Mouse (Mus musculus) MEL-GATA-1-ER (cell line): ENCODE data around the gene Faf1.

Source experiments
- DNase-seq: peaks from one replicate; pipeline ENCODE4 v3.0.0-alpha.2; 2012; ENCODE audit warnings: low read depth; ENCODE audit errors: extremely low read depth

Faf1 gene

DNA sequence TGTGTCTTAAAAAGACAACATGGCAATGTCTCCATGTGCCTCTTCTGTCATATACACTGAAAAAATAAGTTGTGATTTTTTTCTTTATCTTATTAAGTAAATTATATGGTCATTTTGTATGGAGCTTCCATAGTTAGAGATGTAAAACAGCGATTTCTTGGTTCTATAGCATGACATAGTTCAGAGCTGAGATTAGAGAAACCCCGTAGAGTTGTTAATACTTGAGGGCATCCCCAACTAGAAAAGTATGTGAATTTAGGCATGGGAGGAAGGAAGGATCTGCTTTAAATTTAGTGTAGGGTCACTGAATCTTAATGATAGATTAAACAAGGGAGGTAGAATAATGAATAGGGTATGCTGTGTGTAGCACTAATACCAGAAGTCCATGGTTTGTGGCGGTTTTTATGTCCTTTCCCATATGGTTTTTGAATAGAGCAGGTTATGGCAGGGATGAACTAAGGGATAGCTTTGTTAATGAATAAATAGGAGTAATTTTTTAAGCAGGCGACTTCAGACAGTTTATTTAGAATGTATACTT, 106.3 kb downstream of the Faf1 start:
- DNase-seq: no peak

- DNase-seq: no peak
Measured at GRCm38 (mm10) chr4:109789347-109790001, 113.1 kb downstream of the Faf1 start.

DNA sequence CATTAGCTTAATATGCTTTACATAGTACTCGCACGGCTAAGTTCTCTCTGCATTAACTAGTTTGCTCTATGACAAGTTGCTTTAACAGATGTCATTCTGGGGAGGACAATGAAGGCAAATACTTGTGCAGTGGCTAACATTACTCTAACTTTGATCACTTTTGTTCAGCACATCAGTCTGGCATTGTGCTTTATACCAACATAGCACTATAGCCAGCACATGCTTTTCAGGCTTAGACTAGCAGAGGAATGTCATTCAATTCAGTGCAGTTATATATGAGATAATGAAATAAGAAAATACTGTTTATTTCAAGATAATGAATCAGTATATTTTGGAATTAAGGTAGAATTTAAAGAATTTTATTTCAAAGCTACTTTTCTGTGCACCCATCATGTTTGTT, 115.9 kb downstream of the Faf1 start:
- DNase-seq: no peak

DNA sequence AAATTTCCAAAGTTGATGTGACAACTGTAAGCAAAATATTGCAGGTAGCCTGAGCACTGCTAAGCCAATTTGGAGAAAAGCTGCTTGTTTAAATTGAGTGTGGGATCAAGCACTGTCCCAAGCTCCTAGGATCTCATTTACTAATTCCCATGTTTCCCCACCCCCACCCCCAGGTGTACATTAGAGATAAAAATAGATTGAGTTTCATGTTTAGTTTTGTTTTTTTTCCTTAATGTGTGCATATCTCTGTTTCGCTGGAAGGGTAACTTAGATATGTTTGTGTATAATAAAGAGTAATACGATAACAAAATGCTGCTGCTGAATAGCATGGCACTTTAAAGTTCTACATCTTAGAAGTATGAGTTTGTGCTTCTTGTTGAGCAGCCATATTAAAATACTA, 116.7 kb downstream of the Faf1 start:
- DNase-seq: no peak

DNA sequence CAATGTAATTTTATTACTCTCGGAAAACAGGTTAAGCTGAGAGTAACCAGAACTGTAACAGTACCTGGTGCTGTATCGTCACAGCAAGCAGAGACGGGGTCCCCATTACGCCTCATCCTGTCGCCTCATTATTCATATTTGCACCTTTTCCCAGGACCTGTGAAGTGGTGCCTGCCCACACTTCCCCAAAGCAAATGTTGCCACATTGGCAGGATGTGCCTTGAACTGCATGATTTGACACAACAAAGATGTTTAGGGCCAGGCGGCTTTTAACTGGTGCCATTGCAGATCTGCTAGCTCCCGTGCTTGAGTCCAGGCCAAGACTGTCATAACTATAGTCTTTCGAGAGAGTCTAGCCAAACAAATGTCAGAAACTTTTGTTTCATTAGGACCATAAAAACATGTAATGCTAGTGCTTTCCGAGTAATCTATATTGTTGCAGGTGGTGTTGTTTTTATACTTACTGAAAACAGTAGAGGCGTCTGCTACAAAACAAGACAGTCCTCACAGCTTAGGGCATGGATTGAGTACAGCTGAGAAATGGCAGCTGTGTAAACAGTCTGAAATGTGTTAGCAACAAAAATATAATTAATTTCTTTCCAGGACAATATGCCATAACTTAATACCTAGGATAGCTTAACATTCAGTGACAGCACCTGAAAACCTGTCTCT, 121.3 kb downstream of the Faf1 start:
- DNase-seq: no peak

DNA sequence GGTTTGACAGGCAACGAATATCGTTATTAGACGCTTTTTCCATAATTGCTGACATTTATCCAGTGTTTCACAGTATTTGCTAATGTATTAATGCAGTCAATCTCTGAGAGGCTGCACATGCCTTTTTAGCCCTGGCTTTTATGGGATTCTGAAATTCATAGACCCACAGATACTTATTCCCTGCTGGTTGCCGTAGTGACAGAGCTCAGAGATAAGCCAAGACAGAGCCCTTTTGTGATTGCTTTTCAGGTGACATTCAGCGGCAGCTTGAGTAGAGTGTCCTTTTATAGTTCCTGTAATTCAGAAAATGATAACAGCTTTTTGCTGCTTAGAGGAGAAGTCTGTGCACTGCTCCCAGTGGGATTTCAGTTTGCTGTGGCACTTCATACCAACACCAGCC, 130.0 kb downstream of the Faf1 start:
- no peak for DNase-seq

GRCm38 (mm10) chr4:109815161-109815560, 138.8 kb downstream of the Faf1 start:
- DNase-seq: no peak

GRCm38 (mm10) chr4:109815592-109815991, 139.2 kb downstream of the Faf1 start:
- DNase-seq: peak; percentile 3

GRCm38 (mm10) chr4:109819455-109819854, 143.1 kb downstream of the Faf1 start:
- DNase-seq: no peak

DNA sequence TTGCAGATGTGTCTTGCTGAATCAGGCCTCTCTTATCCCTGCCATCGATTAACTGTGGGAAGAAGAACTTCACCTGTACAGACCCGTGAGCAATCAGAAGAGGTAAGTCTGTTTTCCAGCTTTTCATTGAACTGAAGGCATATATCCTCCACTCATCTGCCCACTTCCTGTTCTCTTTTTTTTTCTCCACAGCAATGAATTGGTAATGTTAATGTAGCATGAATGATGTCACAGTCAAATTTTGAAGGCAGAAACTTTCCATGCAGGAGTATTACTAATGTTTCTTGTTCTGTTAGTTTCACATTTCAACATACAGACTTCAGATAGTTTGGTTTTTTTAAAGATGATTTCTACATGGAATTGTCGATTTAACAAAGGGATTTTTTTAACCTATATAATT, 153.4 kb downstream of the Faf1 start:
- no peak for DNase-seq

DNA sequence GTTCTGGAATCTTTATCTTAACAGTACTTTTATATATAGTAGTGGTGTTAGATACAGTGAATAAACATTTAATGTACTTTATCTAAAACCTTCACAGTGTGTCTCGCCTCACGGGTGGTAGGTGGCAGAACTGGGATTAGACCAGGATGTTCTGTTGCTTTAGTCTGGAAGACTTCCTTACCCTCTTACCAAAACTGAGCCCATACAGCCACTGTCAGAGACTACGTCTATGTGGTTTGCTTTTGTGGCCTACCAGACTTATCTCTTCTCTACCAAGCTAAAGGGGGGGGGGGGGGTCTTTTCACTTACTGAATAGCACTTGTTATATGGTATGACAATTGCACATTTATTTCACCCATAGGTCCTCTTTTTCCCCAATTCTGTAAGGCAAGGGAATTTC, 181.5 kb downstream of the Faf1 start:
- no peak for DNase-seq

DNA sequence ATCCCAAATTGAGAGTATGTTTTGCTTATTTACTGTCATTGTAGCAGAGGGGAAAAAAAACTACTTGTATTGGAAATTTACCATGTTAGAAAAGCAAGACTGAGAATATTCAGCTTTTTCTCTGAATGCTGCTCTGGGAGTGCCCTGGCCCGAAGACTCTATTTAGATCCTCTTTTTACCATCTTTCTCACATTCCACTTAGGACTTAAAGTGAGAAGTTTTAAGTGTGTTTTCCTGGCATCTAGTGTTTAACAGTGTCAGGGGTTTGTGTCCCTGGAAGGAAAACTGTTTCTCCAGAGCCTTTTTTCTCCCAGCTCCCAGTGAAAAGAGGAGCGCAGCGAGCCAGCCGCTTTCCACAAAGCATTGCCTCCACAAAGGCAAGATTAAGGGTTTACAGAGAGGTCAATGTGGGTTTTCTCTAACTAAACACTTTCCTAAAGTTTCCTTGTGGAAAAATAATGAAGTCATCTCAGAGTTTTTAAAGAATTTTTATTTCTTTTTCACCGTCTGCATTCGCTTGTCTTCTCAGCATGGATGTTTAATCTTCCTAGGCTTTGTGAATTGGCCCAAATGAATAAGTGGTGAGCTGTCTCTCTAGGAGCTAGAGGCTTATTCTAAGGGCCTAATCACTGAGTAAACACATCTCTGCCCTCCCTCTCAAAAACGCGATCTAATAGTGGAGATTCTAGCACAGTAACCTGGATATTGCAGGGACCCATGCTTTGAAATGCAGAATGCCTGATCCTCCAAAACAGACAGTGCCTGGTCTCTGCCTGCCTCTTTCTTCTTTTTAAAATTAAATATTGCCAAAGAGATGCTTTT, 182.4 kb downstream of the Faf1 start:
- DNase-seq: no peak

DNA sequence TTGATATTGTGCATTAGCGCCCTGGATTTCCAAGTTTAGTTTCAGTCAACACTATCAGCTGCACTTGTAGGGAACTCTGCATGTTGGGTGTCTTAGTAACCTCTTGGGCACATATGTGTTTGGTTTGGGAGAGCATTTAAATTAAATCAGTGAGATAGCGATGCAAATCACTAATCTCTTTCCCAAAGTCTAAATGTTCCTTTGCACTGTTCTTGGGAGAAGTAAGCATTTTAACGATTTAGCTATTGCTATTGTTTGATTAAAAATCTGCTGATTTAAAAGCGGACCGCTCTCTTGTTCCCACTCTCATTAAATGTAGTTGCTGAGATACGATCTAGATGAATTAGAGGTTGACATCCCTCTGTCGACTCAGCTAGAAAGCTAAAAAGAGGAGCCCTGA, 183.0 kb downstream of the Faf1 start:
- DNase-seq: no peak

DNA sequence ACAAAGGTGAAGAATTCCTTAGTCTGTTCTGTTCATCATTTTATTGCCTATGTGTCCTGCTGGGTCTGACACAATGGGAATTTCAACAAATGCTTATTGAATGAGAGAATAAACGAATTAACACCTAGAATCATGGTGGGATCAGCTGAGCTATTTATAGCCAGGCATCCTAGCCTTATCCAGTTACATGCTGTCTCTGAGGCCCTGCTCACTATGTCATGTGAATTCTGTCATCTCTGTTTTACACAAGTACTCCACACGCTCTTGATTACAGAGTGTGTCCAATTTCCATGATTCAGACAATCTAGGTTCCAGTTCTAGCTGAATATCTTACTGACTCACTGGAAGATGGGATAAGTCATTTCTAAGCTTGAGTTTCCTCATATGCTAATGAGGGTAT, 183.9 kb downstream of the Faf1 start:
- DNase-seq: no peak

GRCm38 (mm10) chr4:109862271-109862670, 185.9 kb downstream of the Faf1 start:
- no peak for DNase-seq

GRCm38 (mm10) chr4:109863021-109863420, 186.6 kb downstream of the Faf1 start:
- no peak for DNase-seq

DNA sequence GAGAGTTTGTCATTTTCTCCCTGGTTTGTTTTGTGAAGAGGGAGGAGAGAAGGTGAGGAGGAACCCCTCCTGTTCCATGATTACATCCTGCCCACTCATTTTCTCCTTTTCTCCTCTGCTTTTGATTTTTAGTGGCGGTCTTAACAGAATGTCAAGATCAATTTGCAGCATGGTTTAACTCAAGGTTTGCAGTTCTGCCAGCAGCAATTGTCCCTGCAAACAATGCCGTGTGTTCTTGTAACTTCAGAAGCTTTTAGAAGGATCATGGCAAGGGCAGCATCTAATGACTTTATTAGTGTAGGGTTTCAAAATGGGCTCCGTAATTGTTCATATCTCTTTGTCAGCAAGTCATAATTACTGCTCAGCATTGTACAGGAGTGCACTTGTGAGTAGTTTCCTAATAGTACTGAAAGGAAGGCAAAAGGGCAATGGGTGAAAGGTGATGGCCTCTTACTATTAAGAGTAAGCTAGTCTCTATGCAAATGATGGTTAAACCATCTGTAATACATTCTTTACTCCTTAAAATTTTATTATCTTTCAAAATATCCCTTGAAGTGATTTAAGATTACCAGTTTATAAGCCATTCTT, 192.6 kb downstream of the Faf1 start:
- no peak for DNase-seq

- no peak for DNase-seq
Measured at GRCm38 (mm10) chr4:109884333-109884732, 207.9 kb downstream of the Faf1 start.

DNA sequence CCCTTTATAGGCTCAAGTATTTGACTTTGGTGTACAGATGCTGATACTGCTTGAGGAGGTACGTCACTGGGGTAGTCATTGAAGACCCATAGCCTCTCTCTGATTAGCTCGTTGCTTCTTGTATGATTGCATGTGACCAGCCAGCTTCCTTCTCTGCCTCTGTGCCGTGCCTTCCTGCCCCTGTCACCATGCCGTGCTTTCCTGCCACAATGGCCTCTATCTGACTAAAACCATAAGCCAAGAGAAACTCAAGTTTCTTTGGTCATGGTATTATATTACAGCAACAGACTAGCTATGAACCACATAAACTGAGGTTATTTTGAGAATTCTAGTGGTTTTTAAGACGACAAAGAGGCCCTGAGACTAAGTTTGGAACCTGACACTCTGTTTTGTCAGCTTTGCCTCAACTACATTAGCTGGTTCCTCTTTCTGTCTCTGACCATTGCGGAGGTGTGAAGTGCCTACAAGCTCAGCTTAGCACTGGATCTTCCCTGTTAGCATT, 211.5 kb downstream of the Faf1 start:
- no peak for DNase-seq

DNA sequence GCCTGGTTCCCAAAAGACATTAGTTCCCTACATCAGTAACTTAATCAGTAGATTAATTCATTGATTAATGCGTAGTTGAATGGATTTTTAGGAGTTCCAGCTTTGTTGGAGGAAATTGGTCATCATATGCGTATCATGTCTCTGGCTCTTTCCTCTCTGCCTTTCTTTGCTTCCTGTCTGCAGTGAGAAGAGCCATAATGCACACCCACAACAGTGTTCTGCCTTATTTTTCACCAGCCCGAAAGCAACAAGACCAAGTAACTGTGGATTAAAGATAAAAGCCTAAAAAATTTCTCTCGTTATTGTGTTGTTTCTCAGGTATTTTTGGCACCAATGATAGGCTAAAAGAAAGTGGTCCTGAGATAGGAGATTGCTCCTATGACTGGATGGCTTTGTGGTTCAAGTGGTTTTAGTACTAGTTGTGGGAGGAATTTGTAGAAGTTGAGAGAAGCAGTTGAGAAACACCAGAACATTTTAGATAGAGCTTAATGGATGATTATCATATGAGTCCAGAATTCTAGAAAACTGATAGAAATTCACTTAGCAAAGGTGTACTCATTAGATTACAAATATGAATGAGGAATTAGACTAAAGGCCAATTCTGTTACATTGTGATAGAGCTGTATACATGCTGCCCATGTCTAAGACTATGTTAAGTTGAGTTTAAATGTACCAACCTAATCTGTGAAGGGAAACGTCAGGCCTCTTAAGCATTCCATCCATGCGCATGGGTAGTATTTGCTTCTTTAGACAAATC, 221.6 kb downstream of the Faf1 start:
- DNase-seq: peak; percentile 67

DNA sequence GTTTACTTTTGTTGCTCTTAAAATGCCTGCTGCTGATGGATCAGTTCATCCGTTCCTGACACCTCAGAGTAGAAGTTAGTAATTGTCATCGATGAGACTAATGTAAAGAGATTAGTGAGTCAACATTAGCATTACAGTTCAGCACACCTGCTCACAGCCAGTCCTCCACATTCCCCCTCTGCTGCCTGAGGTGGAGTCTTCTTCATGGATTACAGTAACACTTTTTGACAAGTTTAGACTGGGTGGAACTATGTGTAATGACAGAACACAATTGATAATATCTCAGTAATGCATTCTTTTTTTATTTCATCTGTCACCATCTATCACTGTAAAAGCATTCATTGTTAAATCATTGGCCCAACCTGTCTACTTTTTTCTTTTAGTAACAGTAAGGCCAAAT, 224.7 kb downstream of the Faf1 start:
- no peak for DNase-seq
